Mouse (Mus musculus): Measurements from ENCODE around the gene Atxn1. TPM values are rescaled to one million over a fixed set of nuclear protein-coding genes. Genes with fewer than 3 reads are reported as not detected.

The Atxn1 gene
- total and polyA plus RNA-seq, 3 experiments: 8.0 to 13.1 (median 9.7) TPM

GRCm38 (mm10) chr13:45751231-45751630 lies 213.6 kb downstream of the Atxn1 start:
- no peak for DNase-seq (ENCODE audit: extremely low read depth)
- in situ Hi-C loops (cut with MboI; ENCODE audit: low pct_ligation_motif_present, low pct_unique_long_range_greater_than_20kb, low sequenced_read_pairs): no loop called here
- peaks cover 11 to 53% of the 10 kb centered on the region in 2 experiments for H3K4me1 ChIP-seq (ENCODE audit: control insufficient read depth in 1 of 2, insufficient read depth in 2 of 2)

DNA sequence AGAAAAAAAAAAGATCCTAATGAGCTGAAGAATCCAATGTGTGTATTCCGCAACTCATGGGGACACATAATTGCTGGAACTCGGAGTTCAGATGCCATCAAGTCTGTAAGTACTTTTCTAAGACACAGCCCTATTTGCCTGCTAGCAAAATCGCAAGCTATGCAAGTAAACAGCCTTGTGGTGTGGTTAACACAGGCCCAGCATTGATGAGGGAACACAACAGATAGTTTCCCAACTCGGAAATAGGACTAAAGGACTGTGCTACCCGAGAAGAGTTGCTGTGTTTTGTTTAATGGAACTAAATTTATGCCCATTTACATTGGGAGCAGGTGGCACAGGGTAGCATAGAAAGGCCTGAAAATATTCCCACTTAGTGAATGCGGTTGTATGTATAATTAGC lies 214.2 kb downstream of the Atxn1 start:
- in situ Hi-C loops (cut with MboI; ENCODE audit: low pct_ligation_motif_present, low pct_unique_long_range_greater_than_20kb, low sequenced_read_pairs): no loop called here
- Histone ChIP-seq H3K4me2 (ENCODE audit: insufficient read depth, low read depth, poor library complexity, severe bottlenecking) (no peak overlapping the region), H3K9ac (ENCODE audit: insufficient read depth, low read depth) (no peak overlapping the region)

More at GRCm38 (mm10) chr13:45751231-45751630, 213.6 kb downstream of the Atxn1 start:
- Histone ChIP-seq H3K27me3 (replicated peaks) (no peaks in the 10 kb centered on the region), H3K4me2 (ENCODE audit: insufficient read depth, low read depth, poor library complexity, severe bottlenecking) (no peak overlapping the region), H3K27ac (ENCODE audit: insufficient read depth, low read depth) (no peak overlapping the region), H3K79me2 (replicated peaks; ENCODE audit: control insufficient read depth, extremely low read depth, insufficient read depth, poor library complexity, severe bottlenecking) (no peaks in the 10 kb centered on the region), H3K9ac (ENCODE audit: insufficient read depth, low read depth) (no peak overlapping the region), H3K9me3 (replicated peaks; ENCODE audit: low read length) (no peaks in the 10 kb centered on the region), H3K36me3 (replicated peaks in 1 of 2; ENCODE audit: control insufficient read depth in 1 of 2, insufficient read depth in 1 of 2, low read length in 1 of 2) (peaks cover 18 to 78% of the 10 kb centered on the region in 2 experiments), H3K4me3 (replicated peaks in 1 of 3; ENCODE audit: low read depth in 2 of 3, low read length in 2 of 3, poor library complexity in 1 of 3) (no peak overlapping the region)
- TF ChIP-seq ETS1 (conservative IDR thresholded peaks at IDR 0.05; ENCODE audit: low read depth, low read length) (peak; percentile 29; the same call in 1 of the 2 replicates), POLR2A (IDR thresholded peaks at IDR 0.05; ENCODE audit: low read depth, low read length) (no peak), MAFK (IDR thresholded peaks at IDR 0.05; ENCODE audit: insufficient replicate concordance, low read length) (peak; percentile 100)
- dilution Hi-C loops (cut with MboI; ENCODE audit: extremely low pct_ligation_motif_present, extremely low pct_unique_long_range_greater_than_20kb, low sequenced_read_pairs): no loop called here

GRCm38 (mm10) chr13:45749937-45750336 lies 214.9 kb downstream of the Atxn1 start:
- H3K4me2 ChIP-seq (ENCODE audit: insufficient read depth, low read depth, poor library complexity, severe bottlenecking): no peak overlapping the region
- dilution Hi-C loops (cut with MboI; ENCODE audit: extremely low pct_ligation_motif_present, extremely low pct_unique_long_range_greater_than_20kb, low sequenced_read_pairs) (no loop called here), in situ Hi-C loops (cut with MboI; ENCODE audit: low pct_ligation_motif_present, low pct_unique_long_range_greater_than_20kb, low sequenced_read_pairs) (no loop called here)
- 0 out of 2 replicates have a peak, but pooled peaks have one; percentile 6 for TF ChIP-seq EP300 (IDR thresholded peaks at IDR 0.05; ENCODE audit: low read length)
- no peak for TF ChIP-seq BHLHE40 (IDR thresholded peaks at IDR 0.05; ENCODE audit: low read depth, low read length)
- no peak for TF ChIP-seq ZKSCAN1 (IDR thresholded peaks at IDR 0.05; ENCODE audit: borderline replicate concordance, low read depth, low read length)
- TF ChIP-seq POLR2AphosphoS2 (IDR thresholded peaks at IDR 0.05; ENCODE audit: low read depth, low read length): no peak
- TF ChIP-seq ETS1 (conservative IDR thresholded peaks at IDR 0.05; ENCODE audit: low read depth, low read length): no peak
- H3K4me3 ChIP-seq (replicated peaks in 1 of 3; ENCODE audit: low read depth in 2 of 3, low read length in 2 of 3, poor library complexity in 1 of 3): no peak overlapping the region
- peaks cover 16 to 78% of the 10 kb centered on the region in 2 experiments for H3K36me3 ChIP-seq (replicated peaks in 1 of 2; ENCODE audit: control insufficient read depth in 1 of 2, insufficient read depth in 1 of 2, low read length in 1 of 2)
- peak; percentile 54 for DNase-seq (ENCODE audit: extremely low read depth)
- H3K4me1 ChIP-seq (ENCODE audit: control insufficient read depth in 1 of 2, insufficient read depth in 2 of 2): peaks cover 19 to 66% of the 10 kb centered on the region in 2 experiments
- H3K9ac ChIP-seq (ENCODE audit: insufficient read depth, low read depth): no peak overlapping the region
- H3K27ac ChIP-seq (ENCODE audit: insufficient read depth, low read depth): peak overlapping the region; percentile 15; the same call in 1 of the 2 replicates
- no peaks in the 10 kb centered on the region for H3K27me3 ChIP-seq (replicated peaks)
- no peaks in the 10 kb centered on the region for H3K79me2 ChIP-seq (replicated peaks; ENCODE audit: control insufficient read depth, extremely low read depth, insufficient read depth, poor library complexity, severe bottlenecking)
- H3K9me3 ChIP-seq (replicated peaks; ENCODE audit: low read length): no peaks in the 10 kb centered on the region

More for the DNA sequence above, 214.2 kb downstream of the Atxn1 start:
- dilution Hi-C loops (cut with MboI; ENCODE audit: extremely low pct_ligation_motif_present, extremely low pct_unique_long_range_greater_than_20kb, low sequenced_read_pairs): no loop called here
- H3K9me3 ChIP-seq (replicated peaks; ENCODE audit: low read length): no peaks in the 10 kb centered on the region
- H3K79me2 ChIP-seq (replicated peaks; ENCODE audit: control insufficient read depth, extremely low read depth, insufficient read depth, poor library complexity, severe bottlenecking): no peaks in the 10 kb centered on the region
- peaks cover 16 to 79% of the 10 kb centered on the region in 2 experiments for H3K36me3 ChIP-seq (replicated peaks in 1 of 2; ENCODE audit: control insufficient read depth in 1 of 2, insufficient read depth in 1 of 2, low read length in 1 of 2)
- TF ChIP-seq TBP (conservative IDR thresholded peaks at IDR 0.05; ENCODE audit: low read depth, low read length): no peak
- TF ChIP-seq MAX (IDR thresholded peaks at IDR 0.05; ENCODE audit: low read length): no peak
- TF ChIP-seq USF1 (IDR thresholded peaks at IDR 0.05; ENCODE audit: low read depth, low read length): no peak
- no peak for TF ChIP-seq RAD21 (IDR thresholded peaks at IDR 0.05; ENCODE audit: low read depth, low read length)
- no peak for TF ChIP-seq POLR2A (IDR thresholded peaks at IDR 0.05; ENCODE audit: low read depth, low read length)
- no peak for TF ChIP-seq CHD1 (IDR thresholded peaks at IDR 0.05; ENCODE audit: low read depth, low read length)
- TF ChIP-seq UBTF (IDR thresholded peaks at IDR 0.05; ENCODE audit: low read depth, low read length): no peak
- no peak for TF ChIP-seq JUND (conservative IDR thresholded peaks at IDR 0.05; ENCODE audit: low read depth, low read length)
- TF ChIP-seq NRF1 (IDR thresholded peaks at IDR 0.05; ENCODE audit: low read depth, low read length): no peak
- no peak for TF ChIP-seq POLR2AphosphoS2 (IDR thresholded peaks at IDR 0.05; ENCODE audit: low read depth, low read length)
- no peak for TF ChIP-seq CTCF (conservative IDR thresholded peaks at IDR 0.05 in 1 of 2, IDR thresholded peaks at IDR 0.05 in 1 of 2; ENCODE audit: low read depth in 2 of 2, low read length in 2 of 2)
- no peak for TF ChIP-seq MAZ (IDR thresholded peaks at IDR 0.05; ENCODE audit: low read depth, low read length)
- H3K27ac ChIP-seq (ENCODE audit: insufficient read depth, low read depth): peak overlapping the region; percentile 13; the same call in 1 of the 2 replicates
- H3K27me3 ChIP-seq (replicated peaks): no peaks in the 10 kb centered on the region
- H3K4me1 ChIP-seq (ENCODE audit: control insufficient read depth in 1 of 2, insufficient read depth in 2 of 2): peaks cover 16 to 59% of the 10 kb centered on the region in 2 experiments
- no peak for DNase-seq (ENCODE audit: extremely low read depth)
- H3K4me3 ChIP-seq (replicated peaks in 1 of 3; ENCODE audit: low read depth in 2 of 3, low read length in 2 of 3, poor library complexity in 1 of 3): no peak overlapping the region
